In the genomic region with DNA sequence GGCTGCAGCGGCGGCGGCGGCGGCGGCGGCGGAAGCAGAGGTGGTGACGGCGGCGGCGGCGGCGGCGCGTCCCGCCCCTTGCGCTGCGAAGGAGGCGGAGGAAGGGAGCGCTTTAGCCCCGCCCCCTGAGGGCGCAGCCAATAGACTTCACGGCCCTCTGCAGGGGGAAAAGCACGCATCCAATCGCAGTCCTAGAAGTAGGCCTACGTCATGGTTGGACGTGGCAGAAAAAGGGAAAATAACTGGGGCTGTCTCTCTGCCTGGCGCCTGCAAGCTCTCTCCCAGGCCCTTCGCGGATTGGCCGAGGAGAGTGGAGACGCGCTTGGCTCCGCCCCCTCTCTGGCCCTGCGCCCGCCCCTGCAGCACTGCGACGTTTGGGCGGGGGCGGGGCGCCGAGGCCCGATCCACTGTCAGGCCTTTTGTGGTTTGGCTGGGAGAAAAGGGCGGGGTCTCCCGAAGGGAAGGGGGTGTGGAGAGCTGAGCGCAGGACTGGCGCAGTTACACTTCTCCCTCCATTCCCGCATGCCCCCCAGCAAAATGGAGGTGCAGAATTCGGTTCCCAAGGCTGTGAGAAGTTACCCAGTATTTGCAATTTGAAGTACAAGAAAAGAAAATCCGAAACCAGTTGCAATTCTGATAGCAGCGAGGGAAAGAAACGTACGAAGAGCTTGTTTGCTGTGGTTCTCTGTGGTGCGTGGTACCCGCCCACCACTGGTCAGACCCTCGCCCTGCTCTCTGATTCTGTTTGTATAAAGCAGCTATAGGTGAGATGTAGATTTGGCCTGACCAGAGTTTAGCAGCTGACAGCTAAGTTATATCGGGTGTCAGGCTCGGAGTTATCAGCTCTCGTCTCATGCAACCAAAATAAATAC, we compare ENCODE assay signal across 8 mouse cellular contexts. TPM values are rescaled to one million over a fixed set of nuclear protein-coding genes. Genes with fewer than 3 reads are reported as not detected.
DNase-seq lines count a peak whose midpoint lies in the region; ATAC-seq and TF ChIP-seq lines count a peak whose summit lies in the region.

A gene (minus strand): TSS at position 19 of the 872 bp plus-strand sequence.

- peaks cover 0 to 3% of the 10 kb centered on the region in 2 experiments for H3K36me3 ChIP-seq in CH12.LX (replicated peaks in 1 of 2; ENCODE audit: control insufficient read depth in 1 of 2, insufficient read depth in 1 of 2, low read length in 1 of 2)
- H3K36me3 ChIP-seq in forebrain, embryonic 11.5 days (ENCODE audit: control insufficient read depth, insufficient read depth, low read length), result no peaks in the 10 kb centered on the region
- H3K36me3 ChIP-seq in heart, embryonic 16.5 days (ENCODE audit: control insufficient read depth, insufficient read depth), result peaks cover 3% of the 10 kb centered on the region; the same call in 1 of the 2 replicates
- H3K36me3 ChIP-seq in liver, embryonic 15.5 days (replicated peaks), result no peaks in the 10 kb centered on the region
- no peaks in the 10 kb centered on the region for H3K36me3 ChIP-seq in neural tube, embryonic 12.5 days

- TF ChIP-seq POLR2A in CH12.LX (IDR thresholded peaks at IDR 0.05; ENCODE audit: low read depth, low read length), result peak; percentile 46

- TF ChIP-seq CTCF in CH12.LX (conservative IDR thresholded peaks at IDR 0.05 in 1 of 2, IDR thresholded peaks at IDR 0.05 in 1 of 2; ENCODE audit: low read depth in 2 of 2, low read length in 2 of 2), result no peak

- H3K27ac ChIP-seq in CH12.LX (ENCODE audit: insufficient read depth, low read depth), result peak within 1 kb of the TSS; percentile 54
- peak within 1 kb of the TSS; percentile 89 for H3K27ac ChIP-seq in forebrain, embryonic 11.5 days (ENCODE audit: low read depth, low read length)
- peak within 1 kb of the TSS; percentile 96 for H3K27ac ChIP-seq in heart, embryonic 16.5 days (ENCODE audit: low read length)
- H3K27ac ChIP-seq in liver, embryonic 15.5 days (replicated peaks), result peak within 1 kb of the TSS; percentile 96
- peak within 1 kb of the TSS; percentile 89 for H3K27ac ChIP-seq in neural tube, embryonic 12.5 days

- DNase-seq in CH12.LX (ENCODE audit: extremely low read depth), result peak; percentile 98
- DNase-seq in c-Kit-positive CD71-positive TER-119-negative erythroid progenitor cells, embryonic 14.5 days (ENCODE audit: low read depth), result peak; percentile 95
- DNase-seq in forebrain, embryonic 11.5 days (ENCODE audit: low spot score), result peak; percentile 99
- peak; percentile 99 to 100 for DNase-seq in kidney, postnatal 36 days
- peak; percentile 100 for DNase-seq in telencephalon, adult 2 months (ENCODE audit: low read depth, low spot score)

- in situ Hi-C loops in CH12.LX (cut with MboI; ENCODE audit: low pct_ligation_motif_present, low pct_unique_long_range_greater_than_20kb, low sequenced_read_pairs), result no loop called here

- peak; percentile 99 for ATAC-seq in forebrain, embryonic 11.5 days (replicated peaks; ENCODE audit: low FRiP score)
- peak; percentile 99 for ATAC-seq in heart, embryonic 16.5 days (replicated peaks; ENCODE audit: extremely low read depth, insufficient read depth, low FRiP score)
- ATAC-seq in liver, embryonic 15.5 days (ENCODE audit: insufficient read depth), result peak; percentile 98
- peak; percentile 100 for ATAC-seq in neural tube, embryonic 12.5 days (ENCODE audit: low FRiP score, low read depth)

- peak within 1 kb of the TSS; percentile 93 for H3K4me2 ChIP-seq in CH12.LX (ENCODE audit: insufficient read depth, low read depth, poor library complexity, severe bottlenecking)
- H3K4me2 ChIP-seq in forebrain, embryonic 11.5 days (ENCODE audit: low read depth, low read length, severe bottlenecking), result peak within 1 kb of the TSS; percentile 70
- H3K4me2 ChIP-seq in heart, embryonic 16.5 days (ENCODE audit: low read depth, low read length), result peak within 1 kb of the TSS; percentile 89
- peak within 1 kb of the TSS; percentile 93 for H3K4me2 ChIP-seq in liver, embryonic 15.5 days
- H3K4me2 ChIP-seq in neural tube, embryonic 12.5 days (replicated peaks), result peak within 1 kb of the TSS; percentile 69

- WGBS in forebrain, embryonic 11.5 days, result under 1% methylated on average over 40 of the region's 60 CpGs
- WGBS in heart, embryonic 16.5 days, result under 1% methylated on average over 56 of the region's 60 CpGs
- under 1% methylated on average over 60 of the region's 60 CpGs for WGBS in liver, embryonic 15.5 days (ENCODE audit: insufficient replicate concordance)
- under 1% methylated on average over 59 of the region's 60 CpGs for WGBS in neural tube, embryonic 12.5 days

- dilution Hi-C loops in CH12.LX (cut with MboI; ENCODE audit: extremely low pct_ligation_motif_present, extremely low pct_unique_long_range_greater_than_20kb, low sequenced_read_pairs), result no loop called here

- no peaks in the 10 kb centered on the region for H3K27me3 ChIP-seq in CH12.LX (replicated peaks)
- H3K27me3 ChIP-seq in forebrain, embryonic 11.5 days (ENCODE audit: control insufficient read depth, insufficient read depth, low read length), result no peaks in the 10 kb centered on the region
- H3K27me3 ChIP-seq in heart, embryonic 16.5 days (ENCODE audit: control insufficient read depth, insufficient read depth, low read length), result no peaks in the 10 kb centered on the region
- peaks cover 3% of the 10 kb centered on the region; the same call in 1 of the 2 replicates for H3K27me3 ChIP-seq in liver, embryonic 15.5 days
- no peaks in the 10 kb centered on the region for H3K27me3 ChIP-seq in neural tube, embryonic 12.5 days (replicated peaks)

- H3K79me2 ChIP-seq in CH12.LX (replicated peaks; ENCODE audit: control insufficient read depth, extremely low read depth, insufficient read depth, poor library complexity, severe bottlenecking), result peaks cover 2% of the 10 kb centered on the region; the same call in 1 of the 2 replicates

- peak within 1 kb of the TSS; percentile 82 for H3K9ac ChIP-seq in CH12.LX (ENCODE audit: insufficient read depth, low read depth)
- H3K9ac ChIP-seq in forebrain, embryonic 11.5 days (ENCODE audit: low read length), result peak within 1 kb of the TSS; percentile 95
- H3K9ac ChIP-seq in heart, embryonic 16.5 days (ENCODE audit: low read length), result peak within 1 kb of the TSS; percentile 96
- peak within 1 kb of the TSS; percentile 99 for H3K9ac ChIP-seq in liver, embryonic 15.5 days
- peak within 1 kb of the TSS; percentile 95 for H3K9ac ChIP-seq in neural tube, embryonic 12.5 days

- H3K4me3 ChIP-seq in CH12.LX (replicated peaks in 1 of 3; ENCODE audit: low read depth in 2 of 3, low read length in 2 of 3, poor library complexity in 1 of 3), result peak within 1 kb of the TSS; percentile 73 to 90 (median 89)
- H3K4me3 ChIP-seq in forebrain, embryonic 11.5 days (ENCODE audit: low read depth, low read length), result peak within 1 kb of the TSS; percentile 92
- H3K4me3 ChIP-seq in heart, embryonic 16.5 days (ENCODE audit: low read length), result peak within 1 kb of the TSS; percentile 85
- peak within 1 kb of the TSS; percentile 99 for H3K4me3 ChIP-seq in liver, embryonic 15.5 days (replicated peaks)
- H3K4me3 ChIP-seq in neural tube, embryonic 12.5 days, result peak within 1 kb of the TSS; percentile 93

- H3K4me1 ChIP-seq in CH12.LX (ENCODE audit: control insufficient read depth in 1 of 2, insufficient read depth in 2 of 2), result peaks cover 0 to 11% of the 10 kb centered on the region in 2 experiments; a peak in 1 of 4 replicates
- H3K4me1 ChIP-seq in forebrain, embryonic 11.5 days (replicated peaks; ENCODE audit: control insufficient read depth, insufficient read depth, low read length), result no peaks in the 10 kb centered on the region; the same call in 1 of the 2 replicates
- H3K4me1 ChIP-seq in heart, embryonic 16.5 days (ENCODE audit: control insufficient read depth, insufficient read depth, low read length), result peaks cover 15% of the 10 kb centered on the region
- peaks cover 15% of the 10 kb centered on the region for H3K4me1 ChIP-seq in liver, embryonic 15.5 days (replicated peaks)
- H3K4me1 ChIP-seq in neural tube, embryonic 12.5 days, result peaks cover 9% of the 10 kb centered on the region; the same call in 1 of the 2 replicates

- TF ChIP-seq EP300 in CH12.LX (IDR thresholded peaks at IDR 0.05; ENCODE audit: low read length), result no peak

- TF ChIP-seq RAD21 in CH12.LX (IDR thresholded peaks at IDR 0.05; ENCODE audit: low read depth, low read length), result no peak

- H3K9me3 ChIP-seq in CH12.LX (replicated peaks; ENCODE audit: low read length), result no peaks in the 10 kb centered on the region
- no peaks in the 10 kb centered on the region for H3K9me3 ChIP-seq in forebrain, embryonic 11.5 days (ENCODE audit: control insufficient read depth, low read length)
- no peaks in the 10 kb centered on the region for H3K9me3 ChIP-seq in heart, embryonic 16.5 days (replicated peaks; ENCODE audit: control insufficient read depth, low read length)
- H3K9me3 ChIP-seq in liver, embryonic 15.5 days (replicated peaks), result no peaks in the 10 kb centered on the region
- no peaks in the 10 kb centered on the region for H3K9me3 ChIP-seq in neural tube, embryonic 12.5 days

TF ChIP-seq in CH12.LX, 34 proteins besides CTCF, POLR2A, EP300 and RAD21 (continues in another document):
- TF ChIP-seq NRF1 (IDR thresholded peaks at IDR 0.05; ENCODE audit: low read depth, low read length) (peak; percentile 19), E2F4 (IDR thresholded peaks at IDR 0.05; ENCODE audit: insufficient replicate concordance, low read depth, low read length) (no peak), MEF2A (IDR thresholded peaks at IDR 0.05; ENCODE audit: borderline replicate concordance, low read depth, low read length) (no peak), IRF4 (IDR thresholded peaks at IDR 0.05; ENCODE audit: low read depth, low read length) (peak; percentile 68; the same call in 1 of the 2 replicates), ELF1 (IDR thresholded peaks at IDR 0.05; ENCODE audit: low read depth, low read length) (no peak; the same call in 1 of the 2 replicates), SIN3A (IDR thresholded peaks at IDR 0.05; ENCODE audit: low read length) (peak; percentile 86), KAT2A (IDR thresholded peaks at IDR 0.05; ENCODE audit: insufficient replicate concordance, low read length) (no peak), CHD1 (IDR thresholded peaks at IDR 0.05; ENCODE audit: low read depth, low read length) (no peak), JUND (conservative IDR thresholded peaks at IDR 0.05; ENCODE audit: low read depth, low read length) (no peak), ZNF384 (IDR thresholded peaks at IDR 0.05; ENCODE audit: low read depth, low read length) (no peak), MAX (IDR thresholded peaks at IDR 0.05; ENCODE audit: low read length) (0 out of 2 replicates have a peak, but pooled peaks have one; percentile 27)

RNA-seq across cellular contexts. Expression of the gene that starts here (rescaled TPM):
- total RNA-seq in CH12.LX (2012; rRNA removed), result 9.1 and 10.9 TPM in 2 replicates
- total RNA-seq in CH12.LX (2014; rRNA removed), result 13.9 and 14.7 TPM in 2 replicates
- polyA plus RNA-seq in CH12.LX (2012; ENCODE audit: insufficient read length, low read depth), result 12.9 and 16.2 TPM in 2 replicates
- polyA plus RNA-seq in forebrain, embryonic 11.5 days (2014; fragmentation: Nextera tagmentation; extraction: Ambion mirVana), result 69.0 and 72.5 TPM in 2 replicates
- 74.5 and 83.4 TPM in 2 replicates for polyA plus RNA-seq in heart, embryonic 16.5 days (2015; fragmentation: Nextera tagmentation; extraction: Ambion mirVana)
- polyA plus RNA-seq in liver, embryonic 15.5 days (2015; fragmentation: Nextera tagmentation; extraction: Ambion mirVana), result 15.3 and 15.4 TPM in 2 replicates
- polyA plus RNA-seq in neural tube, embryonic 12.5 days (2016; fragmentation: Nextera tagmentation; extraction: Ambion mirVana), result 105 and 113 TPM in 2 replicates

Comparison
In these comparisons a context has a peak if more than half of its experiments do, and no peak if none do; other contexts are left out.
1. Peak in every context shown above with its lines: DNase-seq, ATAC-seq, H3K4me3 ChIP-seq and H3K27ac ChIP-seq.